Mouse (Mus musculus) c-Kit-positive CD71-positive TER-119-positive erythroid progenitor cells, embryonic 14.5 days (primary cell): ENCODE measurements around the gene Txnrd2.

Experiments
- DNase-seq: peaks from one replicate; pipeline ENCODE4 v3.0.0-alpha.2; 2013; ENCODE audit warnings: low spot score

Gene Txnrd2

GRCm38 (mm10) chr16:18394056-18394455 is 32.1 kb upstream of the Txnrd2 start:
- DNase-seq = no peak

GRCm38 (mm10) chr16:18394777-18395619 is 31.2 kb upstream of the Txnrd2 start:
- DNase-seq = no peak

GRCm38 (mm10) chr16:18395620-18396036 is 30.6 kb upstream of the Txnrd2 start:
- DNase-seq = no peak

- no peak for DNase-seq
These were observed 30.0 kb upstream of the Txnrd2 start for GRCm38 (mm10) chr16:18396201-18396600.

GRCm38 (mm10) chr16:18396791-18397621 is 29.2 kb upstream of the Txnrd2 start:
- DNase-seq = no peak

- no peak for DNase-seq
These were observed 26.2 kb upstream of the Txnrd2 start for GRCm38 (mm10) chr16:18400028-18400427.

- DNase-seq = no peak
These were observed 25.5 kb upstream of the Txnrd2 start for GRCm38 (mm10) chr16:18400472-18401216.

GRCm38 (mm10) chr16:18403285-18403684 is 22.9 kb upstream of the Txnrd2 start:
- DNase-seq = no peak

- no peak for DNase-seq
These were observed 20.9 kb upstream of the Txnrd2 start for GRCm38 (mm10) chr16:18405091-18405854.

- no peak for DNase-seq
These were observed 20.3 kb upstream of the Txnrd2 start for GRCm38 (mm10) chr16:18405876-18406275.

- no peak for DNase-seq
These were observed 19.9 kb upstream of the Txnrd2 start for GRCm38 (mm10) chr16:18406293-18406692.

- no peak for DNase-seq
These were observed 18.3 kb upstream of the Txnrd2 start for GRCm38 (mm10) chr16:18407912-18408311.

GRCm38 (mm10) chr16:18409776-18410175 is 16.4 kb upstream of the Txnrd2 start:
- no peak for DNase-seq

GRCm38 (mm10) chr16:18410418-18410817 is 15.8 kb upstream of the Txnrd2 start:
- no peak for DNase-seq

GRCm38 (mm10) chr16:18411026-18411649 is 15.0 kb upstream of the Txnrd2 start:
- no peak for DNase-seq

- DNase-seq = no peak
These were observed 14.2 kb upstream of the Txnrd2 start for GRCm38 (mm10) chr16:18411802-18412476.

GRCm38 (mm10) chr16:18413032-18413816 is 13.0 kb upstream of the Txnrd2 start:
- DNase-seq = no peak

GRCm38 (mm10) chr16:18416094-18416761 is 10.0 kb upstream of the Txnrd2 start:
- DNase-seq = no peak

- DNase-seq = no peak
These were observed 9.3 kb upstream of the Txnrd2 start for GRCm38 (mm10) chr16:18416837-18417236.
